Mouse (Mus musculus) heart, postnatal 4 days (tissue): ENCODE data around the gene Mroh2a. TPM values are rescaled to one million over a fixed set of nuclear protein-coding genes. Genes with fewer than 3 reads are reported as not detected.

Experiments
- DNase-seq: peaks from one replicate; pipeline ENCODE4 v3.0.0; 2021
- total RNA-seq, 2 experiments: library from RNA; stranded (reverse); gene quantifications; 2 replicates each; pipeline ENCODE4 v1.2.3; 2021

Gene Mroh2a
- total RNA-seq, 2 experiments from 2014 or later = 0.02 TPM; not detected in 1

DNA sequence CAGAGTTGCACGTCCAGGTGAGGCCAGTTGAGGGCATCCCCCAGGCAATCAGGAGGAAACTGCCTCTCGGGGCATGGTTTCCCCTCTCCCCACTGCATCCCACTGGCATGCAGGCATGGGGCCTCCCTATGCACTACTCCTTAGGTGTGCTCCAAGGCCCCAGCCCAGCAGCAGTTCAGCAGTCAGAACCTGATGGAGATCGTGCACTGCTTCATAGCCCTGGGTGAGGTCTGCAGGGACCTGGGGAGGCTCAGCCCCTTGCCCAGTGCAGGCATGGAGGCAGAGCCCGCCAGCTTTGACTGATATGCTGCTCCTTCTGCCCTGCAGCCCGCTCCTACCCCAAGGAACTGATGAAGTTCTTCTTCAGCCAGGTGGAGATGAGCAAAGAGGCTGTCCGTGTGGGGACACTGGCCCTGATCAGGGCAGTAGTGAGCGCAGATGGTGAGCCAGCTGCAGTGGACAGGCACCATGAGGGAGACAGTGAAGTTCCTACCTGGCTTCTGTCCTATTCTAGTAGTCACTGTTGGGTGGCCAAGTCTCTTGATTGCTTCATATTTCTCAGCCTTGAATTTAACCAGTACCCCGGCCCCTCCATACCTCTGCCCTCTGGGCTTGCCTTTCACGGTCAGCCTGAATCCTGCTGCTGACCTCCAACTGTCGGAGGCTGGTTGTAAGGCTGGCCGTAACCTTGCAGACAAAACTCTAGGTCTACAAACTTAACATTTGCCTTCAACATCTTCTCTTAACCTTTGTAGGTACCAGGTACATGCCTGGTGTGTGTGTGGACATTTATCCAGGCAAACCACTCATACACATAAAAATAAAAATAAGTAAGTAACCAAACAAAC, 8.5 kb downstream of the Mroh2a start:
- DNase-seq = no peak

DNA sequence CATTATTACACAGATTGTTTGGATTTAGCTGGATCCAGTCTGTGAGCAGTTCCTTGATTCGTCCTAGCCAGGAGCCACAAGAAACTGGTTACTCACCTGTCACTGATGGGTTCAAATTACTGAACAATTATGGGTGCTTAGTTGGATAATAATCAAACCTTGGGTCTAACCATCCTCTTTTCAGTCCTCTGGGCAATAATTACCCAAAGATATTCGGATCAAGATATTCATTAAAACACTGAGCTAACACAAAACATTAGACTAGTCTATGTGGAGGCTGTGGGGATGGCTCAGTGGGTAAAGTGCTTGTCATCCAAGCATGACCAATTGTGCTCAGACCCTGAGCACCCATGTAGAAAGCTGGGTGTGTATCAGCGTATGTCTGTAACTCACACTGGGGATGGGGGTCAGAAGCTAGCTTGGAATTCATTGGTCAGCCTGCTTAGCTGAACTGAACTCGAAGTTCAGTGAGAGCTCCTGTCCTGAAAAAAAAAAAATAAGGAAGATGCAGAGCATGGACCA, 9.2 kb downstream of the Mroh2a start:
- DNase-seq = no peak

DNA sequence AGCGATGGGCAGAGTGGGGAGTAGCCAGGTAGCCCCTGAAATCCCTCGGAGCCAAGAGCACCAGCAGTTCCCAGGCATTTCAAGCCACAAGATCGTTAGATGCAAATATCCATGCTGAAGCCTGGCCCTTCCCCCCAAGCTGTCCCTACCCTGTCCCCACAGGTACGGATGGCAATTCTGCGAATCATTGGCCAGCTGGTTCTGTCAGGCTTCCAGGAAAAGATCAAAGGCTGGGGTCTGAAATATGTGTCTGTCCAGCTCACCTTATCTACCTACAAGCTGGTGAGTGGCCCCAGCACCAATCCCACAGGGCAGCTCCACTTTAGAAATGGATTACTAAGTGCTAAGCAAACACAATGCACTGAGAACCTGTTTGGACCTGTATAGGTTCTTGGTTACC, 10.5 kb downstream of the Mroh2a start:
- DNase-seq = no peak

GRCm38 (mm10) chr1:88238771-88239170, 12.0 kb downstream of the Mroh2a start:
- DNase-seq = no peak

GRCm38 (mm10) chr1:88240072-88240471, 13.3 kb downstream of the Mroh2a start:
- no peak for DNase-seq

DNA sequence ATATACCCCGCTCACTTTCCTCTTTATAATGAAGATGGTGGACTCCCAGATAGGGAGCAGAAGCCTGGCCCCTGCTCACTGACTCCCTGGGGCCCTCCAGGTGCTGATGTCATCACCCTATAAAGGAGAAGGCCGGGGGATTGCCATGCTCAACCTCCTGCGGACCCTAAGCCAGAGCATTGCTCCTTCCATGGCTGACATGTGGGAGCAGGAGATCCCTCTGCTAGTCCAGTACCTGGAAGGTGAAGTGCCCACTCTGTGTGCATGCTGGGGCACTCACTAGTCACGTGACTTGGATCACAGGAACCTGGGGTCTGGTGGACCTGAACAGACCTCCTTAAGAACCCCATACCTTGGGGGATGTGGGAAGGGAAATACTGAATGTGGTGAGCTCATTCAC, 13.8 kb downstream of the Mroh2a start:
- no peak for DNase-seq

DNA sequence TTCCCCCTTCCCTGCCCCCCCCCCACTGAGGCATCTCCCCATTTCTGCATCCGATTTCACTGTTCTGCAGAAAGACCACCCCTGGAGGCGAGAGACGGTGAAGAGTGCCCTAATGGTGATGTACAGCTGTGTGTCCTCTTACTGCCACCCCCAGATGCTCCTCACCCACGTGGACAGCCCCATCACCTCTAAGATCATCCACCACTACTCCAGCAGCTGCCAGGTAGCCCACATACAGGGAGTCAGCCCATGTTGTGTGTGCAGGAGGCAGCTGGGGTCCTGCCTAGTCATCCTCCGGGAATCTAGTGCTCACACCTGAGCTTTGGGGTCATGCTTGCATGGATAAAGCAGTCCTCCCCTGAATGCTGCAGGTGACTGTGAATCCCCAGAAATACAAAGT, 17.1 kb downstream of the Mroh2a start:
- no peak for DNase-seq

GRCm38 (mm10) chr1:88245881-88246280, 19.1 kb downstream of the Mroh2a start:
- no peak for DNase-seq

GRCm38 (mm10) chr1:88246386-88246785, 19.6 kb downstream of the Mroh2a start:
- DNase-seq = no peak

GRCm38 (mm10) chr1:88247660-88248059, 20.9 kb downstream of the Mroh2a start:
- no peak for DNase-seq

- no peak for DNase-seq
Observed at GRCm38 (mm10) chr1:88248658-88249057, 21.9 kb downstream of the Mroh2a start.

DNA sequence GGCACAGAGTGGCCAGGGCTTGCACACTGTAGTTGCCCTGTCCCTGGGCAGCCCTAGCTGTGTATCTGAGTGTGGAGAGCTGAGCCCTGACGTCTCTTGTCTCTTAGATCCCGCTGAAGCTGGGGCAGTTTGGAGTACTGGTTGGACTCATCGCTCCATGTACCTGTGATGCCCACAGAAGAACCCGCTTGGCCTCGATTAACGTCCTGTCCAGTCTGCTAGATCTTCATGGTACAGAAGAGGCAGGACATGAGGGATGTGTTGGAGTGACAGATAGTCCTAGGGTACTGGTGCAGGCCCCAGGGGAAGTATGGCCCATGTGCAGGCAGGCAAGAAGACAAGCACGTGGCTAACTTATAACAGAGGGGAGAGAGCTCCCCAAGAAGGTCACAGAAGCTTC, 22.8 kb downstream of the Mroh2a start:
- DNase-seq = no peak

GRCm38 (mm10) chr1:88250023-88250422, 23.2 kb downstream of the Mroh2a start:
- DNase-seq = no peak

DNA sequence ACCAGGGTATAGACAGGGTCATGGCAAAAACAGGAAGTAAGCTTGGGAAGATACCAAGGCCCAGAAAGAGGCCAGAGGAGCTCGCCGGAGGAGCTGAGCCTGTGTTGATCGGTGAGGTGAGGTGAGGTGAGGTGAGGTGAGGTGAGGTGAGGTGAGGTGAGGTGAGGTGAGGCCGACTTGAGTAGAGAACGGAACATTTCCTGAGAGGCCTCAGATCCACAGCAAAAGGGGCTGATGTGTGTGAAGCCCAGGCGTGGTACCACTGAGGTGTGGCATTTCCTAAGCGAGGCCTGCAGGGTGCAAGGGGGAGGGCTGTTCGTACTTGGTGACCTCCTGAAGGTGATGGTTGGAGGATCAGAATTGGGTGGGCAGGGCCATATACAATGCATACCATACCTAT, 26.3 kb downstream of the Mroh2a start:
- DNase-seq = no peak

GRCm38 (mm10) chr1:88253540-88253939, 26.8 kb downstream of the Mroh2a start:
- DNase-seq = no peak

GRCm38 (mm10) chr1:88254793-88255465, 28.1 kb downstream of the Mroh2a start:
- no peak for DNase-seq

DNA sequence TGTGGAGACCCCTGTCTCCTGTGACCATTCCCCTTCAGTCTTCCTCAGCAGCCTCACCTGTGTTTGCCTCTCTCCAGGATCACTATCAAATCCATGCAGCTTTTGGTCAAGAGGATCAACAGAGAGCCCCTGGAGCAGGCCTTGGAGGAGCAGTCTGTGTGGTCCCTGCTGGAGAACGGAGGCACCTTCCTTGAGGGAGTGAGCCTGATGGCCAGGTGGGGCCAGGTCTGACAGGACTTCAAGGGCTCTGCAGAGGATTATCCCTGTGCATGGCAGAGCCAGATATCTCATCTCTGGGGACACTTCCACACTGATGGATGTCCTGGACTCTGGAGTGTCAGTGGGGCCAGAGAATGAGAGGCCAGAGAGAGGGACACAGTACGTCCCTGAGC, 28.7 kb downstream of the Mroh2a start:
- no peak for DNase-seq

DNA sequence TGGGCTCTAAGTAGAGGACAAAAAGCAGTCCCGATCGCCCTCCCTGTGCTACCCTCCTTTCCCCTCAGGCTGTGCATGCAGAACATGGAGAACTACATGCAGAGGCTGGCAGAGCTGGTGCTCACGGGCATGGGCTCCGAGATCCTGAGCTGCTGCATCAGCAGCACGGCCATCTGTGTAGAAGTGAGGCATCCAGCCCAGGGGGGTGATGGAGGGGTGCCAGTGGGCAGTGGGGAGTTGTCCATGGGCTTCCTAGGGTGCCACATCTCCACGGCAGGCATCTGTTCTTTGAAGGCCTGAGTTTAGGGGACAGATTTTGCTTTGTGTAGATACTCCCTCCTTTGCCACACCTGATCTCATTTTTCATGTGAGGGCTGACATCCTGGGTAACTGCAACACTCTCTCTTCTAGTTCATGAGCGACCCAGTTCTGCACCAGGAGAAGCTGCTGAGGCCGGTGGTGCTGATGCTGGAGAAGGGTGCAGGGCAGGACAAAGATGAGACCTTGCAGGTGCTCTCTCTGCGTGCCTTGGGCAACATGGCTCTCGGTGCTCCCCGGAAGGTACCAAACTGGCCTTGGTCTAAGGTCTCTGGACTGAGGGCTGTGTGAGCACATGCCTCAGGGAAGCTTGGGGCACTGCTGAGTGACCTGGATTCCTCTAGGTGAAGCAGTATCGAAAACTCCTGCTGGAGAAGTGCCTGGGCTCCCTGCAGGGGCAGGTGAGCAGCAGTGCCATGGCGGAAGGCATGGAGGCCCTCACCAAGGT, 29.4 kb downstream of the Mroh2a start:
- no peak for DNase-seq

GRCm38 (mm10) chr1:88256886-88257663, 30.3 kb downstream of the Mroh2a start:
- DNase-seq = no peak

- no peak for DNase-seq
Observed at GRCm38 (mm10) chr1:88257681-88258080, 30.9 kb downstream of the Mroh2a start.

- DNase-seq = no peak
Observed at GRCm38 (mm10) chr1:88258361-88258760, 31.6 kb downstream of the Mroh2a start.
